Mouse (Mus musculus) brown adipose tissue, adult 24 weeks (tissue): ENCODE measurements around the gene Hsd17b2. TPM values are rescaled to one million over a fixed set of nuclear protein-coding genes. Genes with fewer than 3 reads are reported as not detected.
"Not testable (repeated sequence)": the region's sequence is repeated elsewhere in the genome, so short reads cannot be mapped to it uniquely, and the experiment has no call there.

ENCODE experiments used
- H3K27ac ChIP-seq: fragments of 200-500 bp; replicated peaks from 2 replicates; pipeline ENCODE4 v1.5.1; 2012; ENCODE audit warnings: low read depth, mild to moderate bottlenecking, low read length
- H3K4me1 ChIP-seq: fragments of 200-500 bp; 2 replicates; pipeline ENCODE4 v1.6.1; 2012; ENCODE audit warnings: low read length, mixed read lengths; ENCODE audit not compliant: control insufficient read depth, insufficient read depth, insufficient read length
- H3K4me3 ChIP-seq: fragments of 200-500 bp; 2 replicates; pipeline ENCODE4 v1.5.1; 2012; ENCODE audit warnings: low read depth, mild to moderate bottlenecking, low read length, moderate library complexity; ENCODE audit not compliant: insufficient read depth
- polyA plus RNA-seq: library from polyadenylated mRNA; stranded (reverse); fragments of >200 nt; gene quantifications from 2 replicates; pipeline ENCODE4 v1.2.4, GENCODE M21; 2012; ENCODE audit not compliant: missing spikeins, insufficient read depth, insufficient read length

Hsd17b2 gene
- polyA plus RNA-seq, 1 experiment: not detected

- not testable (repeated sequence) for H3K27ac ChIP-seq, H3K4me1 ChIP-seq, H3K4me3 ChIP-seq
Observed at GRCm38 (mm10) chr8:117738206-117738605, 36.5 kb downstream of the Hsd17b2 start.

- Histone ChIP-seq H3K4me1 (no peaks in the 10 kb centered on the region), H3K27ac (no peak overlapping the region), H3K4me3 (no peak overlapping the region)
Observed at GRCm38 (mm10) chr8:117740387-117740998, 38.8 kb downstream of the Hsd17b2 start.

GRCm38 (mm10) chr8:117742431-117743012 lies 40.8 kb downstream of the Hsd17b2 start:
- Histone ChIP-seq H3K4me3 (no peak overlapping the region), H3K4me1 (no peaks in the 10 kb centered on the region), H3K27ac (no peak overlapping the region)

GRCm38 (mm10) chr8:117746651-117747050 lies 44.9 kb downstream of the Hsd17b2 start:
- no peak overlapping the region for H3K27ac ChIP-seq
- H3K4me1 ChIP-seq: no peaks in the 10 kb centered on the region
- no peak overlapping the region for H3K4me3 ChIP-seq

GRCm38 (mm10) chr8:117747428-117747827 lies 45.7 kb downstream of the Hsd17b2 start:
- Histone ChIP-seq H3K4me1 (no peaks in the 10 kb centered on the region), H3K4me3 (no peak overlapping the region), H3K27ac (no peak overlapping the region)

GRCm38 (mm10) chr8:117747886-117748730 lies 46.4 kb downstream of the Hsd17b2 start:
- H3K4me1 ChIP-seq: no peaks in the 10 kb centered on the region
- no peak overlapping the region for H3K27ac ChIP-seq
- H3K4me3 ChIP-seq: no peak overlapping the region

GRCm38 (mm10) chr8:117749436-117749835 lies 47.7 kb downstream of the Hsd17b2 start:
- Histone ChIP-seq H3K27ac (no peak overlapping the region), H3K4me3 (no peak overlapping the region), H3K4me1 (no peaks in the 10 kb centered on the region)

- Histone ChIP-seq H3K4me1 (no peaks in the 10 kb centered on the region), H3K27ac (no peak overlapping the region)
Observed at GRCm38 (mm10) chr8:117757900-117758299, 56.2 kb downstream of the Hsd17b2 start.

GRCm38 (mm10) chr8:117762776-117763175 lies 61.1 kb downstream of the Hsd17b2 start:
- no peak overlapping the region for H3K27ac ChIP-seq
- H3K4me1 ChIP-seq: no peaks in the 10 kb centered on the region
- H3K4me3 ChIP-seq: no peak overlapping the region

More at GRCm38 (mm10) chr8:117757900-117758299, 56.2 kb downstream of the Hsd17b2 start:
- H3K4me3 ChIP-seq: no peak overlapping the region

GRCm38 (mm10) chr8:117764625-117765024 lies 62.9 kb downstream of the Hsd17b2 start:
- no peak overlapping the region for H3K27ac ChIP-seq
- H3K4me3 ChIP-seq: no peak overlapping the region
- H3K4me1 ChIP-seq: no peaks in the 10 kb centered on the region

- Histone ChIP-seq H3K4me1 (no peaks in the 10 kb centered on the region), H3K4me3 (no peak overlapping the region), H3K27ac (no peak overlapping the region)
Observed at GRCm38 (mm10) chr8:117765947-117766346, 64.2 kb downstream of the Hsd17b2 start.

- no peak overlapping the region for H3K4me3 ChIP-seq
- no peak overlapping the region for H3K27ac ChIP-seq
- no peaks in the 10 kb centered on the region for H3K4me1 ChIP-seq
Observed at GRCm38 (mm10) chr8:117768971-117769370, 67.3 kb downstream of the Hsd17b2 start.

GRCm38 (mm10) chr8:117771115-117771836 lies 69.6 kb downstream of the Hsd17b2 start:
- H3K4me3 ChIP-seq: no peak overlapping the region
- H3K4me1 ChIP-seq: no peaks in the 10 kb centered on the region
- H3K27ac ChIP-seq: no peak overlapping the region

GRCm38 (mm10) chr8:117772126-117772525 lies 70.4 kb downstream of the Hsd17b2 start:
- H3K27ac ChIP-seq: no peak overlapping the region
- no peak overlapping the region for H3K4me3 ChIP-seq
- H3K4me1 ChIP-seq: no peaks in the 10 kb centered on the region

GRCm38 (mm10) chr8:117772597-117772996 lies 70.9 kb downstream of the Hsd17b2 start:
- Histone ChIP-seq H3K4me3 (no peak overlapping the region), H3K4me1 (no peaks in the 10 kb centered on the region), H3K27ac (no peak overlapping the region)
